Mouse (Mus musculus): Measurements from ENCODE around the gene Ube2h. TPM values are rescaled to one million over a fixed set of nuclear protein-coding genes. Genes with fewer than 3 reads are reported as not detected.

Ube2h gene
- polyA plus RNA-seq, 1 experiment from 2014 or later: 52.8 TPM

DNA sequence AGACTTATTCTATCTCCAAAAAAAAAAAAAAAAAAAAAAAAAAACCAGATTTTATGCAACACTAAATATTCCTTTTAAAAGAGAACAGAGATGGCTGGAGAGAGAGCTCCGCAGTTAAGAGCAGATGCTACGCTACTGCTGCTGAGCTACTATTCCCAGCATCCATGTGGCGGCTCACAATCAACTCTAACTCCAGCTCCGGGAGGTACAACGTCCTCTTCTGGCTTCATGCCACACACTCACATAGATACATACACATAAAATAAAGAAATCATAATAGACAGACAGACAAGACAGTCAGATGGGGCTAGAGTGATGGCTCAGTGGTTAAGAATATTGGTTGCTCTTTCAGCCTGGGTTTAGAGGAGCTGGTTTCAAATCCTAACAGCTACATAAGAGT, 58.9 kb downstream of the Ube2h start:
- H3K4me1 ChIP-seq (ENCODE audit: control insufficient read depth, insufficient read depth, low read length): no peaks in the 10 kb centered on the region
- H3K27ac ChIP-seq (ENCODE audit: low read depth, low read length): no peak overlapping the region
- H3K4me2 ChIP-seq (ENCODE audit: low read depth): no peak overlapping the region
- no peaks in the 10 kb centered on the region for H3K27me3 ChIP-seq (ENCODE audit: control insufficient read depth, insufficient read depth, low read length)
- H3K9me3 ChIP-seq (ENCODE audit: control insufficient read depth, low read length): no peaks in the 10 kb centered on the region
- no peak overlapping the region for H3K9ac ChIP-seq (ENCODE audit: low read length)
- no peak for DNase-seq (ENCODE audit: low spot score)
- WGBS: 96% methylated on average over 5 of the region's 5 CpGs
- no peaks in the 10 kb centered on the region for H3K36me3 ChIP-seq (ENCODE audit: control insufficient read depth, insufficient read depth, low read length)
- no peak for ATAC-seq (ENCODE audit: insufficient read depth, low FRiP score, low TSS enrichment)
- H3K4me3 ChIP-seq (ENCODE audit: low read depth, low read length): no peak overlapping the region

DNA sequence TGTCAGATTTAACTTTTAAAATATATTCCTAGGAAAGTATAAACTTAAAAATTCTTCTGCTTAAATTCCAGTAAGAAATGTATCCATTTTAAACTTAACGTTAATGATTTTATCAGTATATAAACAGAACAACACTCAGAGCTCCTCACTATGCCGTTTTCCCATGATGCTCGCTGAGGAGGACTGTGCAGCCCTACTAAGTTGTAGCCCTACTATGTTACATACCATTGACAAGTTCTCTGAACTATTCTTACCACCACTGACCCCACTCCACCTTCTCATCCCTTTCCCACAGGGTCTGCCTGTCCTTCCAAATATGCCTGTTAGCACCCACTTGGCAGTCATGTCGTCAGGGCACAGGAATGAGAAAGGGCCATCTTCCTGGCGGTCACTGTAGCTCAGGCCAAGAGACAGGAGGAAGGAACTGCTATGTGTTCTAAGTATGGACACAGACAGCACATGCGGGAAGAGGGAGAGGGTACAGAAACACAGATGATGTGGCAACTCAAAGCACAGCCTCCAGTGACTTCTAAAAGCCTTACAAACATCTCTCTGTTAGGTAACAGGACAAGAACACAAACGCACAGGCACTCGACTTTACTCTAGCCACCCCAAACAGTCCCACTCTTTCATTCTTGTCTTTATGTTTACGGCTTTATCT, 60.9 kb downstream of the Ube2h start:
- H3K4me2 ChIP-seq (ENCODE audit: low read depth): no peak overlapping the region
- WGBS: 91% methylated on average over 9 of the region's 9 CpGs

DNA sequence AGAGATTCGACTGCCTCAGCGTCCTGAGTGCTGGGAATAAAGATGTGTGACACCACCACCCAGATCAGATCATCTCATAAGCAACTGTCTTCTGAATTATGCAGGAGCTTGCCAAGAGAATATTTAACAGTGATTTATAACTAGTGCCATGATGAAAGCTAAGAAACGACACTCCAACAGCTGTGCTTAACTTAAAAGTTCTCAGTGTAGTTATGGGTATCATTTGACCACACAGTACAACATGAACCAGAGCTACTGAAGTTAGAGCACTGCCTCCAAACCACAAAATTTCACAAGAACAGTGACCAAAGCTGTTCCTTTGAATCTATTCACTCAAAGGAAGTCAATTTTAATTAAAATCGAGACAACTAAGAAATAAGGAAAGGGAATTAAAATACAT, 61.4 kb downstream of the Ube2h start:
- Histone ChIP-seq H3K9ac (ENCODE audit: low read length) (no peak overlapping the region), H3K4me3 (ENCODE audit: low read depth, low read length) (no peak overlapping the region), H3K9me3 (ENCODE audit: control insufficient read depth, low read length) (no peaks in the 10 kb centered on the region), H3K27ac (ENCODE audit: low read depth, low read length) (no peak overlapping the region), H3K4me1 (ENCODE audit: control insufficient read depth, insufficient read depth, low read length) (no peaks in the 10 kb centered on the region), H3K27me3 (ENCODE audit: control insufficient read depth, insufficient read depth, low read length) (no peaks in the 10 kb centered on the region), H3K4me2 (ENCODE audit: low read depth) (no peak overlapping the region), H3K36me3 (ENCODE audit: control insufficient read depth, insufficient read depth, low read length) (no peaks in the 10 kb centered on the region)
- 87% methylated on average over 4 of the region's 4 CpGs for WGBS
- ATAC-seq (ENCODE audit: insufficient read depth, low FRiP score, low TSS enrichment) (no peak), DNase-seq (ENCODE audit: low spot score) (no peak)

More for the DNA sequence above, 60.9 kb downstream of the Ube2h start:
- no peak for ATAC-seq (ENCODE audit: insufficient read depth, low FRiP score, low TSS enrichment)
- no peak for DNase-seq (ENCODE audit: low spot score)
- Histone ChIP-seq H3K9ac (ENCODE audit: low read length) (no peak overlapping the region), H3K9me3 (ENCODE audit: control insufficient read depth, low read length) (no peaks in the 10 kb centered on the region), H3K27ac (ENCODE audit: low read depth, low read length) (no peak overlapping the region), H3K4me3 (ENCODE audit: low read depth, low read length) (no peak overlapping the region), H3K4me1 (ENCODE audit: control insufficient read depth, insufficient read depth, low read length) (no peaks in the 10 kb centered on the region), H3K27me3 (ENCODE audit: control insufficient read depth, insufficient read depth, low read length) (no peaks in the 10 kb centered on the region), H3K36me3 (ENCODE audit: control insufficient read depth, insufficient read depth, low read length) (no peaks in the 10 kb centered on the region)

DNA sequence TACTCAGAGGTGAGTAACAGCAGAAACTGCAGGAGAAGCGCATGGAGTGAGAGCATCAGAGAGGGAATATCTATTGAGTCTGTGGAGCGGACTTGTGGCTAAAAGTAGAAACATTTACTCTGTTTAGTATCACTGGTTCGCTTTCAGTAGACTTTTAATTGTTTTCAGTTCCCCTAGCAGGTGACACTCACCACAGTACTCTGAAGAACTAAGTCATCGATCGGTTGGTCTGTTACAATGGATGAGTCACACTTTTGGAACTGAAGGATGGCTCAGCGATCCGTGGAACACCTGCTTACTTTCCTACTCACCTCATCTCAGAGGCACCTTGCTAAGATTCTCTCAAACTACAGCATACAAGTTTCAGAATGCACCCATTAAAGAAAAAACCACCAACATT, 64.2 kb downstream of the Ube2h start:
- WGBS: 97% methylated on average over 7 of the region's 7 CpGs
- H3K9ac ChIP-seq (ENCODE audit: low read length): no peak overlapping the region
- H3K27ac ChIP-seq (ENCODE audit: low read depth, low read length): no peak overlapping the region
- H3K36me3 ChIP-seq (ENCODE audit: control insufficient read depth, insufficient read depth, low read length): no peaks in the 10 kb centered on the region
- H3K4me2 ChIP-seq (ENCODE audit: low read depth): no peak overlapping the region
- no peak for DNase-seq (ENCODE audit: low spot score)
- H3K4me1 ChIP-seq (ENCODE audit: control insufficient read depth, insufficient read depth, low read length): no peaks in the 10 kb centered on the region
- H3K27me3 ChIP-seq (ENCODE audit: control insufficient read depth, insufficient read depth, low read length): no peaks in the 10 kb centered on the region
- no peak overlapping the region for H3K4me3 ChIP-seq (ENCODE audit: low read depth, low read length)
- H3K9me3 ChIP-seq (ENCODE audit: control insufficient read depth, low read length): no peaks in the 10 kb centered on the region
- ATAC-seq (ENCODE audit: insufficient read depth, low FRiP score, low TSS enrichment): no peak

DNA sequence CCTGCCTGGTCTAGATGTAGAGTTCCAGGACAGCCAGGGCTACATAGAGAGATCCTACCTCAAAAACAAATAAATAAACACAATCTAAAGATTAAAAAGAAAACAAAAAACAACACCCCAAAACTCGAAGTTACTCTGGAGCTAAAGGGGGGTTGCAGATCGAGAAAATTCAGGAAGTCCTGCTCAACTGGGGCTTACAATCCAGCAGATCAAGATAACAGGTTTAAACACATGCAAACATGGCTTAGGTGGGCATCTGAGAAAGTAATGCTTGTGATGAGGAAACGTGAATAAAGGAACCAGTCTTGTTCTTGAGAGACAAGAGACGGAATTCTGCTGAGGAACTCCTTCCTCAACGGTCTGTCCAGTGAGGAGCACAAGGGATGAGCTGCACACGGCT, 65.1 kb downstream of the Ube2h start:
- H3K36me3 ChIP-seq (ENCODE audit: control insufficient read depth, insufficient read depth, low read length): no peaks in the 10 kb centered on the region
- H3K9ac ChIP-seq (ENCODE audit: low read length): no peak overlapping the region
- no peak for ATAC-seq (ENCODE audit: insufficient read depth, low FRiP score, low TSS enrichment)
- 87% methylated on average over 6 of the region's 6 CpGs for WGBS
- H3K27me3 ChIP-seq (ENCODE audit: control insufficient read depth, insufficient read depth, low read length): no peaks in the 10 kb centered on the region
- no peak overlapping the region for H3K4me3 ChIP-seq (ENCODE audit: low read depth, low read length)
- H3K4me2 ChIP-seq (ENCODE audit: low read depth): no peak overlapping the region
- H3K9me3 ChIP-seq (ENCODE audit: control insufficient read depth, low read length): no peaks in the 10 kb centered on the region
- H3K27ac ChIP-seq (ENCODE audit: low read depth, low read length): no peak overlapping the region
- no peak for DNase-seq (ENCODE audit: low spot score)
- H3K4me1 ChIP-seq (ENCODE audit: control insufficient read depth, insufficient read depth, low read length): no peaks in the 10 kb centered on the region

DNA sequence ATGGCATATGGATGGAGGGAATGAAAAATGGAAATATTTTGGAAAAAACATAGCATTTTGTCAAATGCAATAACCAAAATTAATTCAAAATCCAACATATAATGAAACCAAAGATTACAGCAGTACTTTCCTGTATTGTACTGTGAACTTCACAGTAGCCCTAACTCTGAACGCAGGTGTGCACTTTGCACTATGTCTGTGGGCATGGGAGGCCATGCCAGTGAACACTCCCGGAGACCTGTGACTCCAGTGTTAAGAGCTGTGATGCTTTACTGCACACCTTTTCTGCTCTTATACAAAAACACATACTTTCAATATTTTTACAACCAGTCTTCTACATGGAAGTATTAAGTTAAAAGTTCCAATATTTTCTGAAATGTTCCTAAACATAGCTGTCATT, 66.3 kb downstream of the Ube2h start:
- DNase-seq (ENCODE audit: low spot score): no peak
- no peak for ATAC-seq (ENCODE audit: insufficient read depth, low FRiP score, low TSS enrichment)
- Histone ChIP-seq H3K4me2 (ENCODE audit: low read depth) (no peak overlapping the region), H3K36me3 (ENCODE audit: control insufficient read depth, insufficient read depth, low read length) (no peaks in the 10 kb centered on the region), H3K27me3 (ENCODE audit: control insufficient read depth, insufficient read depth, low read length) (no peaks in the 10 kb centered on the region), H3K27ac (ENCODE audit: low read depth, low read length) (no peak overlapping the region), H3K9me3 (ENCODE audit: control insufficient read depth, low read length) (no peaks in the 10 kb centered on the region), H3K4me1 (ENCODE audit: control insufficient read depth, insufficient read depth, low read length) (no peaks in the 10 kb centered on the region), H3K9ac (ENCODE audit: low read length) (no peak overlapping the region), H3K4me3 (ENCODE audit: low read depth, low read length) (no peak overlapping the region)
- WGBS: 99% methylated on average over 2 of the region's 2 CpGs

DNA sequence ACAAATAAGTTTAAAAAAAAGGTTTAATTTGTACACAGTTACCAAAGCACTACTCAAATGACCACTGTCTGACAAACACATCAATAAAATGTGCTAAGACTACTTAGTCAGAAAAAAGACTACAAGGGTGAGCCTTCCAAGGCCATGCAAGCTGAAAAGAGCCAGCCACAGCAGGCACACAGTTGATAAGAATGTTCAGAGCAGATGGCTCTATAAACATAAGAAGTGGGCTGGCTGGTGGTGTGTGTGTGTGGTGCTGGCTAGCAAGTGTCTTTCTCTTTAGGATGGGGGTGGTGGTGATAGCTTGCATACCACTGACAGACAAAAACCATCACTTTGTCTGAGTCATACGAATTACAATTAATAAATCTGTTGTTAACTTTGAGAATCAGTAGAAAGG, 67.8 kb downstream of the Ube2h start:
- Histone ChIP-seq H3K27me3 (ENCODE audit: control insufficient read depth, insufficient read depth, low read length) (no peaks in the 10 kb centered on the region), H3K27ac (ENCODE audit: low read depth, low read length) (no peak overlapping the region), H3K9ac (ENCODE audit: low read length) (no peak overlapping the region), H3K4me3 (ENCODE audit: low read depth, low read length) (no peak overlapping the region), H3K36me3 (ENCODE audit: control insufficient read depth, insufficient read depth, low read length) (no peaks in the 10 kb centered on the region), H3K9me3 (ENCODE audit: control insufficient read depth, low read length) (no peaks in the 10 kb centered on the region), H3K4me2 (ENCODE audit: low read depth) (no peak overlapping the region), H3K4me1 (ENCODE audit: control insufficient read depth, insufficient read depth, low read length) (no peaks in the 10 kb centered on the region)
- 86% methylated on average over 1 of the region's 1 CpGs for WGBS
- ATAC-seq (ENCODE audit: insufficient read depth, low FRiP score, low TSS enrichment): no peak
- DNase-seq (ENCODE audit: low spot score): no peak

DNA sequence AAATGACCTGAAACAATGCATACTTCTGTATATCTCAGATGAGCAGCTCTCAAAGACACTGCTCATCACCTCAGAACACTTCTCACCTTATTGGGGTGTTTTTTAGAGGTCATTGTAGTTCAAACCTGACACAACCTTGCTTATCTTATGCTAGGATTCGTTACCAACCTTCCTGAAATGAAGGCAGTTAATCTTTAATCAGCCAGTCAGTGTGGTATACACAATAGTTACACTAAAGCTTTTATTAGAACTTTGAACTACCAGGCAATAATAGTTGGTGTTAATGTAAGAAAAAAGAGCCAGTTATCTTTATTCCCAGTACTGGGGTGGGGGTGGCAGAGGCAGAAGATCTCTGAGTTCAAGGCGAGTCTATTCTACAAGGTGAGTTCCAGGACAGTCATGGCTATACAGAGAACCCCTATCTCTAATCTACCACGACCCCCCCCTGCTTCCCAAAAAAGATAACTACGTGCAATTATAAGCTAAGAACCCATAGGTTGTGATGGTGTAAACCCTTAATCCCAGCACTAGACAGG, 72.5 kb downstream of the Ube2h start:
- DNase-seq (ENCODE audit: low spot score): no peak
- H3K27ac ChIP-seq (ENCODE audit: low read depth, low read length): no peak overlapping the region
- no peaks in the 10 kb centered on the region for H3K9me3 ChIP-seq (ENCODE audit: control insufficient read depth, low read length)
- no peak overlapping the region for H3K4me3 ChIP-seq (ENCODE audit: low read depth, low read length)
- WGBS: 91% methylated on average over 4 of the region's 4 CpGs
- H3K4me1 ChIP-seq (ENCODE audit: control insufficient read depth, insufficient read depth, low read length): no peaks in the 10 kb centered on the region
- no peak overlapping the region for H3K4me2 ChIP-seq (ENCODE audit: low read depth)
- H3K9ac ChIP-seq (ENCODE audit: low read length): no peak overlapping the region
- H3K27me3 ChIP-seq (ENCODE audit: control insufficient read depth, insufficient read depth, low read length): no peaks in the 10 kb centered on the region
- no peaks in the 10 kb centered on the region for H3K36me3 ChIP-seq (ENCODE audit: control insufficient read depth, insufficient read depth, low read length)
- ATAC-seq (ENCODE audit: insufficient read depth, low FRiP score, low TSS enrichment): no peak

DNA sequence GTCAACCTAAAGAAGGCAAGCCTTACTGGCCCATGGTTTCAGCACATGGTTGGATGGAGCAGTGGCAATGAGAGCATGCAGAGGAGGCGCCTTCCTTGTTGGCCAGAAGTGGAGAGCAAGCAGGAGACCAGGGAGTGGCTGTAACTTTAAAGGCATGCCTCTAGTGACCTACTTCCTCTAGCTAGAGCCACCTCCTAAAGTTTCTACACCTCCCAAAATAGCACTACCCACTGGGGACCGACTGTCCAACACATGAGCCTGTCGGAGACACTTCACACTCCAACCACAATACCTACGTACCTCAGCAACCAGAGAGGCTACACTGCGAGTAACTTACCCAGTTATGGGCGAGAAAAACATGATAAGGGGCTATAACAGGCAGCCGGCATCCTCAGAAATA, 74.1 kb downstream of the Ube2h start:
- Histone ChIP-seq H3K4me2 (ENCODE audit: low read depth) (no peak overlapping the region), H3K27me3 (ENCODE audit: control insufficient read depth, insufficient read depth, low read length) (no peaks in the 10 kb centered on the region), H3K9me3 (ENCODE audit: control insufficient read depth, low read length) (no peaks in the 10 kb centered on the region), H3K27ac (ENCODE audit: low read depth, low read length) (no peak overlapping the region), H3K36me3 (ENCODE audit: control insufficient read depth, insufficient read depth, low read length) (no peaks in the 10 kb centered on the region), H3K9ac (ENCODE audit: low read length) (no peak overlapping the region), H3K4me3 (ENCODE audit: low read depth, low read length) (no peak overlapping the region), H3K4me1 (ENCODE audit: control insufficient read depth, insufficient read depth, low read length) (no peaks in the 10 kb centered on the region)
- 84% methylated on average over 7 of the region's 7 CpGs for WGBS
- DNase-seq (ENCODE audit: low spot score) (no peak), ATAC-seq (ENCODE audit: insufficient read depth, low FRiP score, low TSS enrichment) (no peak)

Measured in neural tube, embryonic 11.5 days (tissue).